Mouse (Mus musculus) urinary bladder, postnatal 4 days (tissue): ENCODE data around the gene Ubl3.
A peak's percentile ranks its signal among the peaks of the same experiment; 100 is the strongest.

Experiments used
- DNase-seq, 2 experiments: peaks; one replicate each; pipeline ENCODE4 v3.0.0; 2021 to 2022; ENCODE audit warnings: low spot score in 2 of 2

Gene Ubl3

DNA sequence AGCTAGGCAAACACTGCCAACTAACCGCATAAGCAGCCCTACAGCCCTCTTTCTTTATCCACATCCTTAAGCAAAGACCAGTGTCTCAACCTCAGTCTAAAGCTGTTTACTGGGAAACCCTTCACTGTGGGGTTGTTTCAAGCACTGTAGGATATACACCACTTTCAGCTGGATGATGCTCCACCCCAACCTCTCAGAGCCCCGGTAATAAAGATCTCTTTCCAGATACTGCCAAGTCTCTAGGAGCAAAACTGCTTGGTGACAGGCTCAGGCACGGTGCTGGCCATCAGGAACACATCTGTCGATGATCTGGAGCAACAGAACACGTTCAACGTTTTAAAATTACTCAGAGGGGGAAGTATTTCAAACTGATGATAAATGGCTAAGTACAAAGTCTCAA is 25.0 kb downstream of the Ubl3 start:
- no peak for DNase-seq

- DNase-seq = no peak
Observed at GRCm38 (mm10) chr5:148526631-148527030, 26.0 kb downstream of the Ubl3 start.

GRCm38 (mm10) chr5:148523202-148523971 is 29.2 kb downstream of the Ubl3 start:
- no peak for DNase-seq

DNA sequence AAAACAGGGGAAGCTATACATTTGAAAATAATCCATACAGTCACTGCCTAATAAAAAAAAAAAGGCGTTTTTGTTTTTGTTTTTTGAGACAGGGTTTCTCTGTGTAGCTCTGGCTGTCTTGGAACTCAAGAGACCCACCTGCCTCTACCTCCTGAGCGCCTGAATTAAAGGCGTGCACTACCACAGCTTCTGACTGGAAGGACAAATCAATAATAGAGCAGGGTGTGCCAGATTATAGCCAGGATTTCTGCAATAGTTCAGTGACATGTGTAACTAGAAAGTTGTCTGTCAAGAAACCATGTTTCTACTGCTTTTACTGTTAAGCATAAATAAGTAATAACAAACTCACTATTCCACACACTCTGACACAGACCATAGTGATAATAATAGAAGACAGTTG is 30.2 kb downstream of the Ubl3 start:
- DNase-seq = no peak

DNA sequence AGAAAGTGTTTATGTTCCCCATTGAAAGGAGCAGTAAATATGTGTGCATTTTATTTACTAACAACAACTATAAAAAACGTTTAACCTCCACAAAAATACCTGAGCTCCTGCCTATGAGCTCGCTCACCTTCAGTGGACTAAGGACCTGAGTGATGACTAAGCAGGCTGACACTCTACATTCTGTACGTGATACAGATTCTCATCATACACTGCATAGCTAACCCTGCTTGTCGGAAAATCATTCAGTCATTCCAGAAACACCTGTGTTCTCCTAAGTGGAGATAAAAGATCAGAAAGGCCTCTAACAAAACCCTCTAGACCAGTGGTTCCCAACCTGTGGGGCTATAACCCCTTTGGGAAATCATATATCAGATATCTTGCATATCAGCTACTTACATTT is 35.1 kb downstream of the Ubl3 start:
- no peak for DNase-seq

DNA sequence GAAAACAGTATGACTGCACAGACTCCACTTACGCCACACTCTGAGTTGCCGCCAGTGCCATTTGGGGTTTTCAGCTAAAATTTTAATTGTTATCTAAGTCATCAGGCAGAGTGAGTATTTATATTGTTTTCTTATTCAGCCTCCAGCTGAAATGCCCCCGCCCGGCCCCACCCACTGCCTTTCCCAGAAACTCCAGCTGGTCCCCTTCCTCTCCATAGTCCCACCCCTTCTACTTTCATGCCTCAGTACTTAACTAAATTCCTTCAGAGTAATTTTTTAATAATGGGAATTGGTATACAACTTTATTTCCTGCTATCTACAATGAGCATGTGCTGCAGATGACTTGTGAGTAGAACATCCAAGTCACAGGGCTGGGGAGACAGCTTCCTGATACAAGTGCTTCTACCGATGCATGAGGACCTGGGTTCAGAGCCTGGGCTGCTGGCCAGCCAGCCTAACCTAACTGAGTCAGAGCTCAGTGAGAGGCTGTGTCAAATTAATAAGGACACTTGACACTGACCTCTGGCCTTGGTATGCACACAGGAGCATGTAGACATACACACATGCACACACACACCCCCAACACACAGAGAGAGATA is 40.4 kb downstream of the Ubl3 start:
- DNase-seq = no peak

DNA sequence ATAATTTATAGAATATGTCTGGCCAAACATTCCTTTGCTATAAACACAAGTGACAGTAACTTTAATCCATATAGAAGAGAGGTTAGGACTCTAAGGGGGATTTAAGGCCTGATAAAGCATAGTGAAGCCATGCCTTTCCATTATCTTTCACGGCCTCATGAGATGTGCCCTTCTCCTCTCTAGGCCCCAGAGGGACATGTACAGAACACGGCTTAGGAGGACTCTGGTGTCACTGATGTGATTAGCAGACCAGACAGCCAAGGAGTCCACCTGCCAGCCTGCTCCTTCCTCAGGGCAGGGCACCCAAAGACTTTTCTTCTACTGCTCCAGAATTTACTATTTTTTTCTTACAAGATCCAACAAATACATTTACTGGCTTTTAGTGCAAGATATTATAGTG is 42.3 kb downstream of the Ubl3 start:
- DNase-seq = no peak

DNA sequence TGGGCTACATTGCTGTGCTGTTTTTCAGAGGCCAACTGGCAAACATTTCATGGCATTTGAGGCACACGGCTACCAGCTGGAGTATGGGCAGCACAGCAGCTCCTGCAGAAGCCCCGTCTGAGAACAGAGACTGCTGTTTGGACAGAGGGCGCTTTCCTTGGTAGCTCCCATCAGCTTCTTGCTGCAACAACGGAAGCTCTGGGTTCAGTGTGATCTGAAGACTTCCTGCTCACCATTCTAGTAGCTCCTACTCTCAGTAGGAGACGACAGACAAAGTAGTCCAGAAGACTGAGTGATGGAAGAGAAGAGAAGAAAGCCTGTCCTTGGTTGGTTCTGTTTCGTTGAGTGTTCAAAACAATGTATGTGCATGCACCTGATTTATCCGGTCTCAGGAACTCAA is 42.9 kb downstream of the Ubl3 start:
- no peak for DNase-seq

DNA sequence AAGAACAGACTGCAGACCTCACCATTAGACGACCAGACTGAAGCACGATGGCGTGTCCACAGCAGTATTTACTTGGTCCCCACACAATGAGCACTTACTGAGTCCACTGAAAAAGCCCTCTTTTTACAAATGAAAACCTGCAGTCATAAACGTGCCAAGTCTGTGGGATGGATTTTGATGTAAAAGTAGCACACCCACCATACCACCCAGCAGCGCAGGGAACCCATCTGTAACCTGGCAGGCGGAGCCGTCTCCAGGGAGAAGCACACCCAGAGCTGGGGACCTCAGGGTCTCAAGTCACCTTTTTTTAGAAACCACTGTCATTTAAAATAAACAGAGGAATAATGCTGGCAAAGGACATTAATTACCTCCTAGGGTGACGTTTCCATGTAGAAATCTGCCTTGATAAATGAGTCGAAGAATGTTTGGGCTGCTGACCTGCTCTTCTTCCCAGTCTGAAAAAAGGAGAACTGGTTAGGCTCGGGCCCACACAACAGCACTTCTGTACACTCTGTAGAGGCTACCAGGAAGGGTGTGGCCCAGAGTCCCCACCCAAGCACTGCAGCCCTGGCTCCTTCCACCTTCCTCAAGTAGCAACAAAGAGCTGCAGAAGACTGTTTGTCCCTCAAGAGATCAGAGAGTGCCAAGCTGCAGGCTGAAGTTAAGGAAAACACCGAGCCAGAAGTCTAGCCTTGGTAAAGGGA is 43.5 kb downstream of the Ubl3 start:
- no peak for DNase-seq

DNA sequence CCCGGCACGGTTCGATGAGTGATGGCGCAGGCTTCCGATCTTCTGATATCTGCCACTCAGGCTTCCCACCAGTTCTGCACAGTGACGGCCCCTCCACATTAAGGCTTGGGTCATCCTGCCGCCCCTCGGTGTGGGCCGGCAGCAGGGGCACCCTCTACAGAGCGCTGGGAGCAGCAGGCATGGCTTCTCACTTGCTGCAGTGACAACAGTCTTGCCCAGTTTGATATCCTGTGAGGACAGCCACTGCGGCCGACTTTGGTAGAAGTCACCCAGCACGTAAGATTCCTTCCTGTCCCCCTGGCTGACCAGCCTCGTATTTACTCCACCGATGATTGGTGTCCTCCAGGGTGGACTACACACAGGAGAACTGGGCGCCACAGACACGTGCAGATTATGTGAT is 47.2 kb downstream of the Ubl3 start:
- DNase-seq = no peak

DNA sequence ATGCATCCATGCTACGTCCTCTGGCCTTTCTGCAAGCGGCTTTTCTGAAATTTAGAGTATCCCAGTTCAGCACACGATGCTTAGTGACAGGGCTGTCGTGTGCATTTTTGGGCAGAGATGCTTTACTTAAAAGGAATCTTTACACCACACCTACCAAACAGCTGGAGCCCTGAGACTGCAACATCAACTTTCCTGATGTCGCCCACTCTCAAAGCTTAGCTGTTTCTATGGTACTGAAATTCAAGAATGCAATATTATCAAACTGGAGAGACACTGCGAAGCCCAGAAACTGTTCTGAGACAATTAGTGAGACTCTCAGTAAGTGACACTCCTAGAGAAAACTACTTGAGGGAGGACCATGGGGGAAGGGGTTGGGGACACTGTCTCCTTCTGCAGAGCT is 50.4 kb downstream of the Ubl3 start:
- DNase-seq = no peak

- DNase-seq = no peak
Observed at GRCm38 (mm10) chr5:148501228-148501957, 51.2 kb downstream of the Ubl3 start.

- DNase-seq = no peak
Observed at GRCm38 (mm10) chr5:148500516-148500915, 52.1 kb downstream of the Ubl3 start.

GRCm38 (mm10) chr5:148499616-148500015 is 53.0 kb downstream of the Ubl3 start:
- DNase-seq = no peak

DNA sequence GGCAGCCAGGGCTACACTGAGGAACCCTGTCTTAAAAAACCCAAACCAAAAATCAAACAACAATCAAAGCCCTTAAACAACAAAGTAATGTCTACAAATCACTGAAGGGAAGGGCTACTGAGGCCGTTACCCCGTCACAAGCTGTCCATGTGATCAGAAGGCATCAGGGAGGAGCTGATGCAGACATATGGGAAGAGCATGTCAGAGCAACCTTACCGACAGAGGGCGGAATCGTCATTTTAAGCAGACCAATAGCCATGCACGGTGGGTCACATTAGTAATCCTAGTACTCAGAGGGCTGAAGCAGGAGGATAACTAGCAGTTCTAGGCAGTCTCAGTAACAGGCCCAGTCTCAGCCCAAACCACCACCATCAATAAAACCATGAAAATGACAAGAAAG is 56.6 kb downstream of the Ubl3 start:
- no peak for DNase-seq

DNA sequence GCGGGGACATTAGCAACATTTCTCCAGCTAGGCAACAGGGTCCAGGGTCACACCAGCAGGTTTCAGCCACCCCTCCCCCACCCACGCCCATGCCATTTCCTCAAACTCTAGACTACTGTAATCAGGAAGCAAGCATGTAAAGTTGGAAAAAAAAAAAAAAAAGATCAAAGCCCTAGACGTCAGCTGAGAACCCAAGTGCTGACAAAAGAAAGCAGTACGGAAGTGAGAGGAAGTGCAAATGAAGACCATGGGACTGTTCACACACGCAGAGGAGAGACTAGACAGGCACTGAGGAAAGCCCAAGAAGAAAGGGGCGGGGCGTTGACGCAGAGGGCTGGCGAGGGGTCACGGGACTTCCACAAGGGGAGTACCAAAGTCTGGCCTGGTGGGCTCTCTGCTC is 57.4 kb downstream of the Ubl3 start:
- DNase-seq = no peak

GRCm38 (mm10) chr5:148494249-148494648 is 58.3 kb downstream of the Ubl3 start:
- no peak for DNase-seq

- no peak for DNase-seq
Observed at GRCm38 (mm10) chr5:148493025-148493424, 59.6 kb downstream of the Ubl3 start.

- no peak for DNase-seq
Observed at GRCm38 (mm10) chr5:148490391-148490790, 62.2 kb downstream of the Ubl3 start.

- peak; percentile 45 to 67 for DNase-seq
Observed at GRCm38 (mm10) chr5:148489724-148490193, 62.8 kb downstream of the Ubl3 start.

DNA sequence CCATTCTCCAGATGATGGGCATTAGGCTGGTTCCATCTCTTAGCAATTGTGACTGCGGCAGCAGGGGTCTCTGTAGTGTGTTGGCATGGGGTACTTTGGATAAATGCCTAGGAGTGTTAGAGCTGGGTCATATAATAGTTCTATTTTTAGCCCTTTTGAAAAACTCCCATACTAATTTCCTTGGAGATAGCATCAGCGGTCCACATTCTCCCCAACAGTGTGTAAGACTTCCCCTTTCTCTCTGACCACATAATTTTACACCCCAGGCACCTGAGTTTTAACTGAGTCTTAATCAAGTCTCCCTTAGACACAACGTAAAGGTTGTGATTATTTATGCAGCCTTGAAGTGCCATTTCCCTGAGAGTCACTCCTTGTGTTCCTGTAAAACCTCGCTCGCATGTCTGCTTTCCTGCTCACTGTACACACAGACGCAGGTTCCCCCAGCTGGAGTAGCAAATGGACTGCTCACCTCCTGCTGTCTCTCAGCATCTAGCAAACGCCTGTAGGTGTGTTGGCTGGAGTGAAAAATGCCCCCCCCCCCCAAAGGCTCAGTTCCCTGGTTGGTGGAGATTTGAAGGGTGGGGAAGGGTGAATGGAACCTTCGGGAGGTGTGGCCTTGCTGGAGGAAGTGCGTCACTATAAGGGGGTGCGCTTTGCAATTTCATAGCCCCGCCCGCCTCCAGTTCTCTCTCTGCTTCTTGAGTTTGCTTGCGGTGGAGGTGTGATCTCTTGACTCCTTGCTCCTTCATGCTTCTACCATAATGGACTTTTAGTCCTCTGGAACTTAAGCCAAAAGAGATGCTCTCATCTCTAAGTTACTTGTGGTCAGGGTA is 63.5 kb downstream of the Ubl3 start:
- no peak for DNase-seq
